Mouse (Mus musculus) hindbrain, embryonic 14.5 days (tissue): ENCODE measurements around the gene Nsd1. TPM values are rescaled to one million over a fixed set of nuclear protein-coding genes. Genes with fewer than 3 reads are reported as not detected.

Experiments used
- ATAC-seq: fragments of 200-750 bp; cut with Nextera tagmentation; 2 replicates; pipeline ENCODE4 v1.8.0; 2017; ENCODE audit warnings: moderate number of reproducible peaks, mild to moderate bottlenecking, moderate TSS enrichment, moderate library complexity; ENCODE audit not compliant: low FRiP score
- DNase-seq: peaks from one replicate; pipeline ENCODE4 v3.0.0-alpha.2; 2015; ENCODE audit warnings: low spot score
- H3K27ac ChIP-seq: fragments of 300-500 bp; sonication (generic); 2 replicates; pipeline ENCODE4 v1.5.1; 2014; ENCODE audit warnings: mild to moderate bottlenecking, moderate library complexity
- H3K27me3 ChIP-seq: fragments of 300-500 bp; sonication (generic); 2 replicates; pipeline ENCODE4 v1.6.1; 2014; ENCODE audit warnings: mild to moderate bottlenecking, low read length, mixed read lengths; ENCODE audit not compliant: control insufficient read depth, insufficient read depth
- H3K36me3 ChIP-seq: fragments of 300-500 bp; sonication (generic); replicated peaks from 2 replicates; pipeline ENCODE4 v1.6.1; 2014; ENCODE audit not compliant: control insufficient read depth, insufficient read depth
- H3K4me1 ChIP-seq: fragments of 300-500 bp; sonication (generic); replicated peaks from 2 replicates; pipeline ENCODE4 v1.6.1; 2014; ENCODE audit warnings: antibody characterized with exemption, low read length, mixed read lengths; ENCODE audit not compliant: control insufficient read depth, insufficient read depth
- H3K4me2 ChIP-seq: fragments of 300-500 bp; sonication (generic); replicated peaks from 2 replicates; pipeline ENCODE4 v1.6.1; 2014; ENCODE audit warnings: mild to moderate bottlenecking, moderate library complexity
- H3K4me3 ChIP-seq: fragments of 300-500 bp; sonication (generic); replicated peaks from 2 replicates; pipeline ENCODE4 v1.5.1; 2014; ENCODE audit warnings: mild to moderate bottlenecking, low read length
- H3K9ac ChIP-seq: fragments of 300-500 bp; sonication (generic); 2 replicates; pipeline ENCODE4 v1.6.1; 2014
- H3K9me3 ChIP-seq: fragments of 300-500 bp; sonication (generic); 2 replicates; pipeline ENCODE4 v1.6.1; 2016; ENCODE audit warnings: low read length; ENCODE audit not compliant: control insufficient read depth
- WGBS: fragments of 180-500 bp; shearing (Covaris S2); extraction: QIAGEN DNeasy Blood & Tissue Kit; methylation state at CpG from one replicate; pipeline ENCODE4 v1.1.7; 2014; 5-methylcytosine and 5-hydroxymethylcytosine counted together
- polyA plus RNA-seq: library from polyadenylated mRNA; unstranded; fragments of >200 nt; fragmentation: Nextera tagmentation; extraction: Ambion mirVana; gene quantifications from 2 replicates; pipeline ENCODE4 v1.2.1, GENCODE M21; 2014

Gene Nsd1
- polyA plus RNA-seq, result 53.9 and 70.7 TPM in 2 replicates

DNA sequence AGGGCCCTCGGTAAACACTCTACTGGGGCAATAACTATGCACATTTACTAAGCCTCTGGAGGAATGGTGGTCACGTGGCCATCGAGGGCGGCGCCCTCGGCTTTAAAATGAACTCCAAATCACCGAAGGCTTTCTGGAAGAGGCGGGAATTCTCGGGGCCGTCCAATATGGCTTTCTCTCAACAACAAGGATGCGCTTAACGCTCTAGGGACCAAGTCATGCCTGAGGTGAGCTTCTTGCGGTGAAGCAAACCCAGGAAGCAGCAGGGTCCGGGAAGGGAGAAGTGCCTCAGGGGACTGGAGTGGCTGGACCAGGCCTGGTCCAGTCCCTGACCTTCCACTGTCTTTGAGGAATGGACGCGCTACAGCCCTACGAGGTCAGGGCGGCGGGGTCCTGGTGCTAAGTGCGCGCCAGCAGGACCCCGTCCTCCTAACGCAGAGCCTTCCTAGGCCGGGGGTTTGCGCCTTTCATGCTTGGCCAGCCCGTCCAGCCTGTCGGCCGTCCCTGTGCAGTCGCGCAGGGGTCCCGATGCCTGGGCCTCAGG, at the start of gene Nsd1:
Gene Nsd1 (plus strand): TSS at position 134 of the 544 bp plus-strand sequence.
- Histone ChIP-seq H3K9me3 (no peaks in the 10 kb centered on the region), H3K27me3 (no peaks in the 10 kb centered on the region), H3K4me1 (peaks cover 29% of the 10 kb centered on the region), H3K4me2 (peak within 1 kb of the TSS; percentile 89), H3K27ac (peak within 1 kb of the TSS; percentile 98), H3K9ac (peak within 1 kb of the TSS; percentile 87), H3K4me3 (peak within 1 kb of the TSS; percentile 83), H3K36me3 (peaks cover 15% of the 10 kb centered on the region)
- DNase-seq (peak; percentile 39), ATAC-seq (no peak; the same call in 1 of the 2 replicates)
- WGBS, result 18% methylated on average over 31 of the region's 31 CpGs

DNA sequence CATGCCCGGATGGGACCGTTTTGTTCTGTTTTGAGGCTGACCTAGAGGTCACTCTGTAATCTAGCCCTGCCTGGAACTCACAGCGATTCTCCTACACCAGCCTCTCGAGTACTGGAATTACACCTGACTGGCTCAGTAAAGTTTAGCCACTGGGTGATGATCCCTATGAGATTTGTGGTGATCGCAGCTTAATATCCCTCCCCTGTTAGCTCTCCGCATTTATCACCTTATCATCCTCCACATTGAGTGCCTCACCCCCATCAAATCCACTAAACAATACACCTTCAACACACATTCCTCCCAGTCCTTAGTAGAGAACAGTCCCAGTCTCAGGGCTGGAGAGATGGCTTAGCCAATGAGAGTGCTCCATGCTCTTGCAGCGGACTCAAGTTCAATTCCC, 47.2 kb upstream of the Nsd1 start:
- no peak overlapping the region for H3K4me2 ChIP-seq
- no peak overlapping the region for H3K27ac ChIP-seq
- H3K9ac ChIP-seq, result no peak overlapping the region
- no peaks in the 10 kb centered on the region for H3K9me3 ChIP-seq
- no peak overlapping the region for H3K4me3 ChIP-seq
- 72% methylated on average over 7 of the region's 7 CpGs for WGBS
- no peaks in the 10 kb centered on the region for H3K4me1 ChIP-seq
- no peak for ATAC-seq
- DNase-seq, result no peak
- no peaks in the 10 kb centered on the region for H3K27me3 ChIP-seq
- H3K36me3 ChIP-seq, result no peaks in the 10 kb centered on the region

DNA sequence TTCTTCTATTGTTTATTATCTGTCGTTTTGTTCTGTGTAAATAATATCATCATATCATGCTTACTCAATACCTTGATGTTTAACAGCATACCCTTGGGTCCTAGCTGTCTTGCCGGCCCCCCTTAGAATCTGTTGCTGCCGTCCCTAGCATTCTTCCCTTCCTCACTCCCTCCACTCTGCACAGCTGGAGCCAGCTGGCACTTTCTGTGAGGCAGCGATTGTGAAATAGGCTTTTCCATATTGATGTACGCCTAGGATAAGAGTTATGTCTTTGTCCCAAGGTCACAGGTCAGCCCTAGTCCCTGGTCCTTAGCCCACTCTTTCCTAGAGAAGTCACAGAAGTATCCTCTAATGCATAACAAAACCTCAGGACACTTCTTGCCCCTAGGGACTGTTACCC, 46.0 kb upstream of the Nsd1 start:
- Histone ChIP-seq H3K9me3 (no peaks in the 10 kb centered on the region), H3K36me3 (no peaks in the 10 kb centered on the region), H3K4me2 (no peak overlapping the region), H3K27me3 (no peaks in the 10 kb centered on the region), H3K27ac (no peak overlapping the region), H3K4me3 (no peak overlapping the region), H3K4me1 (no peaks in the 10 kb centered on the region; the same call in 1 of the 2 replicates), H3K9ac (no peak overlapping the region)
- 53% methylated on average over 5 of the region's 5 CpGs for WGBS
- DNase-seq (no peak), ATAC-seq (no peak)

DNA sequence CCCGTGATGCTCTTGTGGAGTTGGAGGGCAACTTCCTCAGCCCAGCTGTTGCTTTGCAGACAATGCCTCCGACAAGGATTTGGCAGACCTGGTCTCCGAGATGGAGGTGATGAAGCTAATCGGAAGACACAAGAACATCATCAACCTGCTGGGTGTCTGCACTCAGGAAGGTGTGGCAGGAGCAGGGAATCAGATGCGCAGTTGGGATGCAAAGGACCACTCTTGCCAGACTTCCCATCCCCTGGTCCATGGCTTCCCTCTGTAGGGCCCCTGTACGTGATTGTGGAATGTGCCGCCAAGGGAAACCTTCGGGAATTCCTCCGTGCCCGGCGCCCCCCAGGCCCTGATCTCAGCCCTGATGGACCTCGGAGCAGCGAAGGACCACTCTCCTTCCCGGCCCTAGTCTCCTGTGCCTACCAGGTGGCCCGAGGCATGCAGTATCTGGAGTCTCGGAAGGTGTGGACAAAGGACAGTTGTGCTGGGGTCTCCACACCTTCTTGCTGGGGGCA, 43.7 kb upstream of the Nsd1 start:
- 90% methylated on average over 16 of the region's 16 CpGs for WGBS
- no peak for DNase-seq

DNA sequence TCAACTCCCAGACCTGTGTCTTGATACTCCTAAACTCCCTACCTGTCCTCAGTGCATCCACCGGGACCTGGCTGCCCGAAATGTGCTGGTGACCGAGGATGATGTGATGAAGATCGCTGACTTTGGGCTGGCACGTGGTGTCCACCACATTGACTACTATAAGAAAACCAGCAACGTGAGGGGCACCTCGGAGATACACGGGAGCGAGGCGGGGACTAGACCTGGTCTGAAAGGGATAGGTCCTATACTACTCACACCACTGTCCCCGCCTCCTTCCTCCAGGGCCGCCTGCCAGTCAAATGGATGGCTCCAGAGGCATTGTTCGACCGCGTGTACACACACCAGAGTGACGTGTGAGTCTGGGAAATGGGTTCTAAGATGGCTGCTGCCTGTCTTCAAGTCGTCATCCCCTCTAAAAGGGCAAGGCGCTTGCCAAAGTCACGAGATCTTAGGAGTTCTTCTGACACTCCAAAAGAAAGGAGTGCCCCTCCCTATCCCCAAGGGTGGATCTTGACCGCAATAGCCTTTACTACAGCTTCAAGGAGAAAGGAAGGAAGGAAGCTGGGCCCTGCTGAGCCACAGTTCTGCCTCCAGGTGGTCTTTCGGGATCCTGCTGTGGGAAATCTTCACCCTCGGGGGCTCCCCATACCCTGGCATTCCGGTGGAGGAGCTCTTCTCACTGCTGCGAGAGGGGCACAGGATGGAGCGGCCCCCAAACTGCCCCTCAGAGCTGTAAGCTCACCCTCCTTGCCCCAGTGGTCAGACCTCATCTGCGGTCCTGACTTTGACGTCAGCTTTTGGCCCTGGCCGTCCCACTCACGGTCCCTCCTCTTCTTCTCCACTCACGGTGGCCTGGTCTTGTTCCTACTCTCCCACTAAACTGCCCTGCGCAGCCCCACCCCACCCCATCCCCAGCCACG, 42.5 kb upstream of the Nsd1 start:
- Histone ChIP-seq H3K9ac (no peak overlapping the region), H3K27ac (no peak overlapping the region), H3K9me3 (no peaks in the 10 kb centered on the region), H3K27me3 (no peaks in the 10 kb centered on the region), H3K4me3 (no peak overlapping the region), H3K4me1 (peaks cover 18% of the 10 kb centered on the region), H3K36me3 (no peaks in the 10 kb centered on the region), H3K4me2 (no peak overlapping the region)
- no peak for DNase-seq
- no peak for ATAC-seq
- 92% methylated on average over 32 of the region's 32 CpGs for WGBS

More for the DNA sequence above, 43.7 kb upstream of the Nsd1 start:
- Histone ChIP-seq H3K27me3 (no peaks in the 10 kb centered on the region), H3K27ac (no peak overlapping the region), H3K9ac (no peak overlapping the region), H3K4me2 (no peak overlapping the region), H3K4me3 (no peak overlapping the region), H3K9me3 (no peaks in the 10 kb centered on the region), H3K36me3 (no peaks in the 10 kb centered on the region), H3K4me1 (peaks cover 8% of the 10 kb centered on the region)
- ATAC-seq, result no peak

DNA sequence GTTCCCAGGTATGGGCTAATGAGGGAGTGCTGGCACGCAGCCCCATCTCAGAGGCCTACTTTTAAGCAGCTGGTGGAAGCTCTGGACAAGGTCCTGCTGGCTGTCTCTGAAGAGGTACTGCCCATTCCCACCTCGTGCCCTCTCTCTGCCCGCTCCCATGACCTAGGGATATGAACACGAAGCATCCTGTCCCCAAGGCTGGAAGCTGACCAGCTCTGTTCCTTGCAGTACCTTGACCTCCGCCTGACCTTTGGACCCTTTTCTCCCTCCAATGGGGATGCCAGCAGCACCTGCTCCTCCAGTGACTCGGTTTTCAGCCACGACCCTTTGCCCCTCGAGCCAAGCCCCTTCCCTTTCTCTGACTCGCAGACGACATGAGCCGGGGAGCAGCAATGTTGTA, 41.8 kb upstream of the Nsd1 start:
- no peak overlapping the region for H3K27ac ChIP-seq
- 76% methylated on average over 11 of the region's 11 CpGs for WGBS

DNA sequence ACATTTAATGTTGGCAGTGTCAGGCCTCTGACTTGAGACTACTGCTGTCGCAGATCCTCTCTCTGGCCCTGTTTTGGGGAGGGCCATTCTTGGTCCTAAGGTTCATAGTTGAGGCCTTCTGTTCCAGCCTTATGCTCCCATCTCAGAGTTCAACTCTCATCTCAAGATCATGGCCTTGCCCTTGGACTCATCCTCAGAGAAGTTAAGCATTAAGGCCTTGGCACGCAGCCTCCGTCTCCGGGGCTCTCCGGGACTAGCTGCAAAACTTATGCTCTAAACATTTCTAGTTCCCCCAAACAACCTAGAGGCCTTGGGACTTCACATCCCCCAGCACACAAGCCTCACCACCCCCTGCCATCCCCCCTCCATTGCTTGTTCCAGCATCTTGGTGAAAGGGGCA, 41.3 kb upstream of the Nsd1 start:
- no peak for ATAC-seq
- no peak for DNase-seq
- no peak overlapping the region for H3K4me3 ChIP-seq
- H3K27ac ChIP-seq, result peak overlapping the region; percentile 36; the same call in 1 of the 2 replicates
- H3K4me2 ChIP-seq, result no peak overlapping the region
- no peak overlapping the region for H3K9ac ChIP-seq
- H3K36me3 ChIP-seq, result no peaks in the 10 kb centered on the region
- H3K27me3 ChIP-seq, result no peaks in the 10 kb centered on the region
- no peaks in the 10 kb centered on the region for H3K9me3 ChIP-seq
- H3K4me1 ChIP-seq, result peaks cover 20% of the 10 kb centered on the region
- WGBS, result 87% methylated on average over 5 of the region's 5 CpGs

More for the DNA sequence above, 41.8 kb upstream of the Nsd1 start:
- Histone ChIP-seq H3K36me3 (no peaks in the 10 kb centered on the region), H3K9ac (no peak overlapping the region), H3K9me3 (no peaks in the 10 kb centered on the region), H3K27me3 (no peaks in the 10 kb centered on the region), H3K4me1 (peaks cover 20% of the 10 kb centered on the region), H3K4me2 (no peak overlapping the region), H3K4me3 (no peak overlapping the region)
- ATAC-seq (no peak), DNase-seq (no peak)

DNA sequence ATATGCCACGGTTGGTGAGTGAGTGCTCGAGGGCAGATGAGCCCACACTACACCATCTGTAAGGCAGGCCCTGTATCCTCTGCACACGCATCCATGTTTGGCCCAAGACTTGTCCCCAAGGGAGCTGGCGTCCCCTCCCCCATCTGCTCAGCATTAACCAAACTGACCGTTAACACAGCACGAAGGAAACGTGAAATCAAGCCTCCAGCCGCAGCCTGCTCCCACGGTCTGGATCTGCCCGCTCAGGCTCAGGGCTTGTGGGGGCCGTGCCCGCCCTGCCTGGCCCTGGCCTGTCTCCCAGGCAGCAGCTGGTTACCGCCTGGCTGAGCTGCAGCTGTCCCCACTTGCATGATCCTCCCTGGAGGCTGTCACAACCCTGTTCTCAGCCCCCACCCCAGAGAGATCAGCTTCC, 40.6 kb upstream of the Nsd1 start:
- 0 out of 2 replicates have a peak overlapping the region, but pooled peaks have one; percentile 36 for H3K27ac ChIP-seq
- no peaks in the 10 kb centered on the region for H3K36me3 ChIP-seq
- 22% methylated on average over 13 of the region's 13 CpGs for WGBS
- no peaks in the 10 kb centered on the region for H3K9me3 ChIP-seq
- no peaks in the 10 kb centered on the region for H3K27me3 ChIP-seq
- H3K4me3 ChIP-seq, result no peak overlapping the region
- peak; percentile 62; the same call in 1 of the 2 replicates for ATAC-seq
- H3K4me1 ChIP-seq, result peaks cover 20% of the 10 kb centered on the region
- no peak overlapping the region for H3K9ac ChIP-seq
- DNase-seq, result peak; percentile 49
- H3K4me2 ChIP-seq, result no peak overlapping the region
